Mouse (Mus musculus) granulocyte monocyte progenitor cell, adult 5-6 weeks (primary cell): ENCODE data around the gene Mfsd10. TPM values are rescaled to one million over a fixed set of nuclear protein-coding genes. Genes with fewer than 3 reads are reported as not detected.
A peak's percentile ranks its signal among the peaks of the same experiment; 100 is the strongest.

Experiments
- ATAC-seq: replicated peaks from 2 replicates; pipeline ENCODE4 v1.8.0; 2016; ENCODE audit warnings: mild to moderate bottlenecking, moderate TSS enrichment, inconsistent platforms; ENCODE audit not compliant: poor library complexity, severe bottlenecking
- total RNA-seq, 2 experiments: library from RNA; stranded (forward) in 1 of 2; stranded (reverse) in 1 of 2; fragments of 200-712, 200-1000 nt in 1 of 2; fragments of >200 nt in 1 of 2; fragmentation: Nextera tagmentation in 1 of 2; gene quantifications; 2 replicates each; pipeline ENCODE4 v1.2.3; 2014 to 2017

Gene Mfsd10
- total RNA-seq (2014; fragmentation: Nextera tagmentation), result 196 and 197 TPM in 2 replicates
- total RNA-seq (2017), result 111 and 147 TPM in 2 replicates

DNA sequence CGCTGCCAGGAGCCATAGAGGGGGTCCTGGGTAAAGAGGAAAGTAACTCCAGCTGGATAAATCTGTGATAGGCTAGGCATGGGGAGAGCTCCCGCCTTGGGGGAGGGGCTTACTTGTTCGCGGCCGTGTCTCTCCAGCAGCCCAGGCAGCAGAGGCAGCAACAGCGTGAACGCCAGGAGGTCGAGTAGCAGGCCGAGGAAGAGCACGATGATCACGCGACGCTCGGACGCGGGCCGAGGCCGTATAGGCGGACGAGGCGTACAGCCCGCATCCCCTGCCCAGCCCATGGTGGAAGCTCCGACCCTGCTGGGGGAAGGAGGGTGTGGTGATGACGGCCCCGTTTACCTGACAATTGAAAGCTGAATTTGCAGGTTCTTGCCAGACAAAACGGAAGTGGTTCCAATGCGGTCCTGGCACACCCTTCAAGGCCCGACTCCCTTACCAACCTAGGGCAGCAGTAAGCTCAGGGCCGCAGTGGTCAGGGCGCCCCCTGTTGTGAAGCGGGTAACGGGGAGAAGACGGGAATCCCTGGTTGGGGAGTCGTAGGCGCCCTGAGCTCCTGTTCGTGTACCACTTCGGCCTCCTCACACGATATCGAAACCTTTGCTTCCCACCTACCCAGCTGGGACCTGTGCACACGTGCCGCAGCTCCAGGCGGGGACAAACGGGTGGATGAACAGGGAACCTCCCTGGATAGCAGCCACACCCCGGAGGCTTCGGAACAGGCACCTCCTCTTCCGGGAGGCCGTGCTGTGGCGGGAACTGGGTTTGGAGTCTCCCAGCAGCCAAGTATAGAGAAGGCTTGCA, at the start of gene Mfsd10:
Gene Mfsd10 (minus strand): TSS at position 732 of the 807 bp plus-strand sequence.
- peak; percentile 68 for ATAC-seq

DNA sequence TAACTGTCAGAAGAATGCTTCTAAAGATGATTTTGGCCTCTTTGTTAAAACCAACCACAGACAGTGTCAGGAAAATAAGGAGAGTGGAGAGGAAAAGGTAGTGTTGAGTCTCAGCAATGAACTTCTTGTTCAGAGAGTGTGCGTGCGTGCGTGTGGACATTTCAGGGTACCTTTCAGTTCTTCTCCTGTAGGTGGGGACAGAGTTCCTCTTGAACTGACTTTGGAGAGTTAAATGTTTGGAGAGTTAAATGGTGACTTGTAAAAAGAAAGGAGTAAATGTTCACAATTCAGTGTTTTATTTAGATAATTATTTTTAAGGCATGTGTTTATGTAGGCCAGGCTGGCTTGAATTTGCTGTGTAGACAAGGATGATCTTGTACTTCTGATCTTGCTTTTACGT, 33.3 kb upstream of the Mfsd10 start:
- ATAC-seq, result no peak; the same call in 1 of the 2 replicates

DNA sequence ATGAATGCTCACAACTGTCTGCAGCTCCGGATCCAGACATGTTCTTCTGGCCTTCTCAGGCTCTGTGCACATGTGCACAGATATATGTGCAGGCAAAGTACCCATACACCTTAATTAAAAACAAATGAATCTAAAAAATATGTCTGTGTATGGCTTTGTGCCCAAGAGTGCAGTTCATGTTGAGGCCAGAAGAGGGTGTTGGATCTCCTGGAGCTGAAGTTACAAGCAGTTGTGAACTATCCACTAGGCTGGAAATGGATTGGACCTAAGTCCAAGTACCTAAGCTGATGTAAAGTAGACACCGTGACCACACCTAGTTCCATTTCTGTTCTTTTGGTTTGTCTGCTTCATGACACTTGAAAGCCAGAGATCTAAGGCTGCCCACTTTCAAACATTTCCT, 32.5 kb upstream of the Mfsd10 start:
- ATAC-seq, result 0 out of 2 replicates have a peak, but pooled peaks have one; percentile 25

DNA sequence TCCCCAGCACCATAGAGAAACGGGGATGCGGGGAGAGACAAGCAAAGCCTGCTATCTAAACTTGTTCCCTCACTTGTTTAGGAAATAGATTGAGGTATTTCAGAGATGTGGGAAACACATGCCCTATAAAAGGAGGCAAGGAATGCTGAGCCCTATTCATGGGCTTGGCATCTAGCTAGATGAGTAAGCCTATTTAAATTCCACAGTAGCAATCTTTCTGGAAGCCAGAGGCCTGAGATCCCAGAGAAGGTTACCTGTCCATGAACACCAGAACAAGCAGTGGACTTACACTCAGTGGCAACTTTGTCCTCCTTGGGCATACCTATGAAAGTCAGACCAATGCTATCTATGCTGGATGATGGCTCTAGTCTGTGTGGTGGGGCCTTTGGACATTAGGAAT, 26.2 kb upstream of the Mfsd10 start:
- ATAC-seq, result no peak

DNA sequence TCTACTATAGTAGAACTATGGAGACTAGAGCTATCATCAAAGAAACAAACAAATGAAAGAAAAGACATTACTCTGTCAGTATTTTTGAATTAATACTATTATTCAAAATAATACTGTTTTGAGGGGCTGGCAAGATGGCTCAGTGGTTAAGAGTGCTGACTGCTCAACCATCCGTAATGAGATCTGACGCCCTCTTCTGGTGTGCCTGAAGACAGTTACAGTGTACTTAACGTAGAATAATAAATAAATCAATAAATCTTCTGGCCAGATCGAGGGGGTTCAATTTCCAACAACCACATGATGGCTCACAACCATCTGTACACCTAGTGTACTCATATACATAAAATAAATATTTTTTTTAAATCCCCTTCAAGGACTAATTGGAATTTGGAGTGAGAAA, 24.9 kb upstream of the Mfsd10 start:
- ATAC-seq, result no peak

DNA sequence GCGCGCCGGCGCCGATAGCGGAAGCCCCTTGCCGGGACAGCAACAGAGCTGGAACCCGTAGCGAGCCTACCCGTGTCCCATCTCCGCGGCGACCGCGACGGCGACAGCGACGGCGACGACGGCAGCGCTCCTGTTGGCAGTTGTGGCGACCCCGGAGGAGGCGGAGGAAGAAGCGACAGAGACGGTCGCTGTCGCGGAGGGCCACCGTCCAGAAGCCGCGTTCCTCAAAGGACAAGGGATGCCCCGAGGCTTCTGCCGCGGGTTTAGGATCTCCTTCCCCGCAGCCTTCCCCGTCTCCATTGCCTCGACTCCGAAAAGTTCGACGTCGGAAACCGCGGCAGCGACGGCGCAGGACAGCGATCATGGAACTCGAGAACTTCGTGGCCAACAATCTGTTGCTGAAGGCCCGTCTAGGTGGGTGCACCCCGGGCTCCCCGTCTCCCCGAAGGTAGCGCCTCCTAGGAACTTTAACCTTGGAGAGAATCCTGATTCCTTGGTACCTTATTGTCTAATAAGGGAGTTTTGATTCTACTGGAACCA, 23.6 kb upstream of the Mfsd10 start:
- no peak; the same call in 1 of the 2 replicates for ATAC-seq

DNA sequence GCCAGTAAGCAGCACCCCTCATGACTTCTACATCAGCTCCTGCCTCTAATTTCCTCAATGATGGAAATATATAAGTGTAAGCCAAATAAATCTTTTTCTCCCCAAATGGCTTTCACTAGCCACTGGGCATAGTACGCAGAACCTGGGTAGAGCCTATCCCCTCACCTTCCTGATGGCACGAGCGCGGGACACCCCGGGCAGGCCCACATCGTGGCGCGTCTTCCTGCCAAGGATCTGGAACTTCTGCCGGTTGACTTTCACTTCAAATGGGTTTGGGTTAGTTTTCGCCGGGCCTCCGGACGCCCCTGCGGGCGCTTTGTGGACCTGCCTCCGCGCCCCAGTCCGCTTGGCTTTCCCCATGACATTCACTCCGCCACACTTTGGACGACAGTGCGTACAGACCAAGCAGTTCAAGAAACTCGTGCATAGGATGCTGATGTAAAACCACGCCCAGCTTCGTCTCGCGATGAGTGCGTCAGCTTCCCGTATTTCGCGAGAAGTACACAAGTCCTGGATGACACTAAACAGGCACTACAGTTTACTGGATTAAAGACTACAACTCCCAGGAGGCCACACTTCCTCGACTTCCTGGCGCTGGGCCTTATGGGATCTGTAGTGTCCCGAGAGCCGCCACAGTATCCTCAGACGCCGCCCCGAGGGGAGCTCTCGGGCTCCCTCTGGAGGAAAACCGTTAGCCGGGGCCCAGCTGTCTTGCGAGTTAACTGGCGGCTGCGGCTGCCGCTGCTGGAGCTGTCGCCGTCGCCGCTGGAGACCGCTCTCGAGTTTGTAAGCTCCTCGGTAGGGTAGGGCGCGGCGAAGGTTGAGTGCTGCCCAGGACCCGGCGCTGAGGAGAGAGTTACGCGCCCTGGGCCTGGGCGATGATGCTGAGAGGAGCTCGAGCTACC, 22.9 kb upstream of the Mfsd10 start, which contains the start of the genes Nop14 and Grk4:
Gene Nop14 (minus strand): TSS at position 463 of the 905 bp plus-strand sequence.
Gene Grk4 (plus strand): TSS at position 694 of the 905 bp plus-strand sequence.
- ATAC-seq, result peak; percentile 95

DNA sequence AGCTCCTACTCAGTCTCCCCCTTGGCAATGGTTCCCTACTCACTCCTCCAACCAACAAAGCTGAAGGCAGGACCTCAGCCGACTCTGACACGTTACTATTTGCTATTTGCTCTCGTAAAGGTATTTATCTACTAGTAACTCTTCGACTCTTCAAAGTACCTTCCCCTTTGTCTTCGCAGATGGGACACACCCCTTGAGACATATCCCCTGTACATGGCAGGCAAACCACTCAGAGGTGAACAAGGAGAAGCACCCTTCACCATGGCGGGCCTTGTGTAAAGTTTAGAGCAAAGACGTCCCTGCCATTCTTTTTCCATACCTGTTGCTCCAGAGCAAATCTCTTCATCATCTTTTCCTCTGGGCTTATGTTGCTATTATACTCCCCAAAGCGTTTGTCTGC, 20.5 kb upstream of the Mfsd10 start:
- no peak for ATAC-seq

DNA sequence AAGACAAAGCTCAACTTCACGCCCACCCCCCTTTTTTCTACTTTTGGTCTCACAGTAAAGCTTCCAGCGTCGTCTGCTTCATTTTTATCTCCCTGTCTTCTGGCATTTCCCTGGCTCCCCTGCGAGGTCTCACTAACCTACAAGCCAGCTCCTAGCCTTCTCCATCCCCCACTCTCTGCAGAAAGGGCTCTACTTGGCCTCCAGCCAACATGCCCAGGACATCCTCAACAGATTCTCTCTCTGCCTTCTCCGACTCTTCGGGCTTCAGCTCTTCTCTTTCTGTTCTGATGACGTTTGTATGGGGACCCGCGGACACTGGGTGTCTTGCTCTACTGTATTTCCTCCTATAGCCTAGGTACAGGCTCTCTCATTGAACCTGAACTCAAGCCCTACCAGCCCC, 17.9 kb upstream of the Mfsd10 start:
- no peak for ATAC-seq

DNA sequence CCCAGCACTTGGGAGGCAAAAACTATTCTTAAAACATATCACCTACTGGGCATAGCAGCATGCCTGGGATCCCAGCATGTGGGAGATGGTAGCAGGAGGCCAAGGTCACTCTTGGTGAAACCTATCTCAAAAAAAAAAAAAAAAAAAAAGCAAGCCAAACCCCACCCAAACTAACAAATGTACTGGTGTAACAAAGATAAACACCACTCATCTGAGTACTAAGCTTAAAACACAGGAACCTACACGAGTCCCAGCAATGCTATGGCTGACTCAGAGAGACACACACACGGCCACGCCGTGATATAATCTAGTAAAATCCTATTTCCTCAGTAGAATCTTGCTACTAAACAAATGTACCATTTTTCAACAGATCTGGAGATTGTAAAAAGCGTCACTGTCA, 15.9 kb upstream of the Mfsd10 start:
- ATAC-seq, result no peak

DNA sequence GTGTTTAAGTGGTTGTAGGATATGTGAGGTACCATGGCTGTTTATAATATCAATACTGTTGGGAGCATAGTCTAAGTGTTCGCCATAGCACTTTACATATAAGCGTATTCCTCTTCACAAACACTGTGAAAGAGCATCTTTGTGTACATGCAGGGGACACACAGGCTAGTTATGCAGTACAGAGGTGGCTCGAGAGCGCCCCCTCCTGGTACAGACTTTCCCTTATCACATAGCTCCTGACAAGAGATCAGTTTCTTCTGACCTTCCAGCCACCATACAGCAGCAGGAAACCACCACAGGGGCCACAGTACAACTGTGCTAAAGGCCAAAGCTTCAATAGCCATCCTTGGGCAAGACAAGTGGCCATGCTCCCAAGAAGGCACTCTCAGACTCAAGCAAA, 10.6 kb upstream of the Mfsd10 start:
- peak; percentile 75 for ATAC-seq

DNA sequence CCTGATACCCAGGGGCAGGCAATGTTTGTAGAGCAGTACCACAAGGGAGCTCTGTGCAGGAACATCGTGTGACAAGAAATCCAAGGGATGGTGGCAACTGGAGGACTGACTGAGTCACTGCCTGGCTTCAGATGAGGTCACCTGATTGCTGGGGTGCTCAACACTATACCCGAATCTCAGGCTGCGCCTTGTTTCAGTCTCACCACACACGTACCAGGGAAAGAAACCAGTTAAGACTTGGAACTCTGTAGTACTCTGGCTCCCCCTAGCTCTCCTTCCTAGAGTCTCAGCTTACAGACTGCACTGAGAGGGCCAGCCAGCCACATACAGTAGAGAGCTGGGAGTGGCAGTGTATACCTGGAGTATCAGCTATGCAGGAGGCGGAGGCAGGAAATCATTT, 5.9 kb upstream of the Mfsd10 start:
- peak; percentile 67 for ATAC-seq

DNA sequence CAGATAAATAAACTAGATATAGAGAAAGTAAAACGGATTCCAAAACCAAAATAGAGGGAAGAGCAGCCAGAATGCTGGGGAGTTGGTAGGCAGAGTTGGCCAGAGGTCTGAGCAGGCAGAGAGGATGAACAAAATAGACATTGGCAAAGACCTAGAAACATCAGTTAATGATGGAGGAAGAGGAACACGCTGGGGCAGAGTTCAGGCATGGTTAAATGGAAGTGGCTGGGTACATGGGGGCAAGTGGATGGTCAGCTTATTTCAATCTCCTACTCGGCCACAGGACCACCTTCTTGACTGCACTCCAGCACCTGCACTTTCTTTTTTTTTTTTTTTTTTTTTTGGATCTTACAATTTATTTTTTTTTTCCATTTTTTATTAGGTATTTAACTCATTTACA, 5.0 kb upstream of the Mfsd10 start:
- no peak for ATAC-seq

DNA sequence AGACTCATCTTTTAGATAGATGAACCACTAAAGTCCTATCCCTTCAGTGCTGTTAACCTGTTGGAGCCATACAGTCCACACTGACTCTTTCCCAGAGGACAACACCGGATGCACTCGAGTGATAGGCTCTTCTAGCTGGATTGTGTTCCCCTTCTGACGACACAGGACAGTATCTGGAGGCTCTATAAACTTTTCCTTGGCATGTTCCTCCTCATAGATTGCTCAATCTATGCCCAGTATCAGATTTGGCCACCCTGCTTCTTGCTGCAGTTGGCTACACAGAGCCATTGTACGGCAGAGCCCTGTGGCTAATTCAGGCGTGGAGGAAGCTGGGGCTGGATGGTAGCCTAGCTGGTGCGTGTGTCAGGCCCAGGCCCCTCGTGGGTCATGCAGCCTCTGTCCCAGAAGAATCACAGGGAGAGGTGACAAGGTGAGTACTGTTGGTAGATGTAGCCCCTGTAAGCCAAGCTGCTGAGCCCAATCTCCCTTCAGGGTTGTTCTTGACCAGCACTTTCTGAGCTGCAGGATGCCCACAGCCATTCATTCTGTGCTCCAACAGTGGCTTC, 662 bp upstream of the Mfsd10 start:
- ATAC-seq, result peak; percentile 26

DNA sequence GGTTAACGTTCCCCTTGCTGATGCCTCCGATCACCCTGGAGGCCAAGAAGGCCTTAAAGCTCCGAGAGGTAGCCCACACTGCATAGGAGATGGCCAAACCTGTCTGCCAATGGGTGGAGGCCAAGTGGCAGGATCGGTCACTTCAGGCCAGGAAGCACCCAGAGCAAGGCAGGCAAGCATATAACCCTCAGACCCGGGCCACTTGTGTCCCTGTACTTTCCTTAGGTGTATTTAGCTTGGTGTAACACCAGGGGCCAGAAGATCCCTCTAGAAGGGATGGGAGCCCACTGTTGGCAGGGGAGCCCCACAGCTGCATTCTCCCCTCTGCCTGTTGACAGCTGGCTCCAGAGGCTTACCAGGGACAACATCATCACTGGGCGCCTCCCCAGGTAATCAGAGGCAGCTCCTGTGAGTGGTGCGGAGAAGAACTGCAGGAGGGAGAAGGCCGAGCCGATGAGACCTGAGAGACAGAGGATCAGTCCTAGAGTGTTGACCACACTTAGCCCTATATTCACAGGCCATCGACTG, 1.3 kb downstream of the Mfsd10 start:
- ATAC-seq, result no peak

DNA sequence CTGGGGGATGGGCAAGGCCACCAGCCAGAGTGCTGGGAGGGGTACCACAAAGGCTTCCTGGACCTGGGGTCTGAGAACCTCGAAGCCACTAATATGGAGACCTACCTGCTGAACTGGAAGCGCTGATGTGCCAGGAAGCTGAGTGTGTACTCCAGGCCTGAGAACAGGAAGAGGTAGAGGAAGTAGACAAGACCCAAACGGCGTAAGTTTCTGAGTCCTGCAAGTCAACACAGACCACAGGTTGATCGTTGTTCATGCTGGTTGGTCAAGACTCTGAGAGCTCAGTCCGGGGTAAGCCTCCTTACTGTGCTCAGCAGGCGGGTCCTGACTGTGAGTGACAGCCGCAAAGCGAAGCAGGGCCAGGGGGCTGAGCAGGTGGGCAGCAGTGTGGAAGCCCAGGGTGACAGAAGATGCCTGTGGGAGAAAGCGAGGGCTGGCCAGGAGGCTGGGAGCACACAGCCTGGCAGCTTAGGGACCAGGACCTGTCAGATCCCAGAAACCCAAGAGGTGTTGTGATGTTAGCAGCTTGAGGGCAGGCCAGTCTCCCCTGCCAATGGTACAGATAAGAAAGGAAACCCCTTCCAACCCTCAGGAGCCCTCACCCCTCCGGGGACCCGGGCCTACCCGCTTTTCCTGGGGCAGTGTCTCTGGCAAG, 2.1 kb downstream of the Mfsd10 start:
- ATAC-seq, result peak; percentile 49

DNA sequence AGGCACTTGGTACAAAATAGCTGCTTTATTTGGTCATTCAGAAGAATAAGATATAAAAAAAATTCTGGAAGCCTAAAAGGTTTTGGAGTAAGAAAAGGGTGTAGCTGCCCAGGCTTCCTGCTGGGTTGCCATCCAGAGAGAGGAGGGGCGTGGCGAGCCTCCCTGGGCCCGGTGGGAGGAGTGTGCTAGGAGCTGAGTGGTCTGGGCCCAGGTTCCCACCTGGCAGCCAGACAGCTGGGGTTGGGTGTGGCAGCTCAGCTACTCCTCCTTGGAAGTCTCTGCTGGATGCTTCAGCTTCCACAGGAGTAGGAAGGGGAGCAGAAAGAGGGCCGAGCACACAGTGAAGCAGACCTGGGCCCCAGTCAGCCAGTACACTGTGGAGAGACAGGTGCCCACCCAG, 3.4 kb downstream of the Mfsd10 start:
- ATAC-seq, result no peak

DNA sequence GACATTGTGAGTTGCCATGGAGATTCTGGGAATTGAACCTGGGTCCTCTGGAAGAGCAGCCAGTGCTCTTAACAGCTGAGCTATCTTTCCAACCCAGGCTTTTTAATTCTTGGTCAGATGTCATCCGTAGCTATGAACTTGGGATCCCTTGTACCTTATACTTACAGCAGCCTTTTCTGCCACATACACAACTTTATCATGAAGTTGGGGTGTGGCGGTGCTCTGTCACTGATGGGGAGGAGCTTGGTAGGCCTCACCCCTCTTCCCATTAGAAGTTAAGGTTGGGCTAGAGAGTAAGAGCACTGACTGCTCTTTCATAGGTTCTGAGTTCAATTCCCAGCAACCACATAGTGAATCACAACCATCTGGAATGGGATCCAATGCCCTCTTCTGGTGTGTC, 4.0 kb downstream of the Mfsd10 start:
- ATAC-seq, result no peak

DNA sequence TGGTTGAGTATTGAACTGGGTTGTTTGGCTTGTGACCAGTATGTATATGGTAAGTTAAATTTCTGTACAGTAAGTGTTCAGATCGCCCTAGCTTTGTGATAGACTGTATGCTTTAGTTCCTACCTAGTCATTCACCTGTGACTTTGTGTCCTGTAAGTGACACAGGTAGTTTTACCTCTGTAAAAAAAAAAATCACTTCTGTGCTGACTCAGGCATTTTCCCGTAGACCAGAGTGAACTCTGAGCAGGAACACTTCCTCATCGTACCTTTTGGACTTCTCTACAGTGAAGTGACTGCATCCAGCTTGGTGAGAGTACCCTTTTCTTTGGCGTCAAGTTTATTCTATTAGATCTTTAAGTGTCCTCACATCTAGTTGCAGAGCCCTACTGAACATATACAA, 27.0 kb downstream of the Mfsd10 start:
- ATAC-seq, result no peak

DNA sequence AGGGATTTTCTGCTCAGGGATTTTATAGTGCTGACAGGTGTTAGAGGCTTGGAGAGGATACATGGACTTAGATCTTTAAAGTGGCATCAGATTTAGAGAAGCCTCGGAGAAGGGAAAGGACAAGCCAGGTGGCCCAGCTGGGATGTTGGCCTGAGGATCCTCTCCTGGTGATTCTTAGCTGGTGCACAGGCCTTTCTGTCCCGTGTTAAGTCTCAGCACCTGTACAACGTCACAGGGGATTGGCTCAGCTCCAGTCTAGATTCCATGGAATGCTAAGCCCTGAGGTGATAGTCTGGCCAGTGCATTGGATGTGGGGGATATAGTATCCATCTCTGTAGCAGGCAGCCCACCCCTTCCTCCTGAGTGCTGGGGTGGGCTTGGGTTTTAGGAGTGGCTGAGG, 28.8 kb downstream of the Mfsd10 start:
- no peak for ATAC-seq
